Mouse (Mus musculus): ENCODE data around the gene Gm17509.

DNA sequence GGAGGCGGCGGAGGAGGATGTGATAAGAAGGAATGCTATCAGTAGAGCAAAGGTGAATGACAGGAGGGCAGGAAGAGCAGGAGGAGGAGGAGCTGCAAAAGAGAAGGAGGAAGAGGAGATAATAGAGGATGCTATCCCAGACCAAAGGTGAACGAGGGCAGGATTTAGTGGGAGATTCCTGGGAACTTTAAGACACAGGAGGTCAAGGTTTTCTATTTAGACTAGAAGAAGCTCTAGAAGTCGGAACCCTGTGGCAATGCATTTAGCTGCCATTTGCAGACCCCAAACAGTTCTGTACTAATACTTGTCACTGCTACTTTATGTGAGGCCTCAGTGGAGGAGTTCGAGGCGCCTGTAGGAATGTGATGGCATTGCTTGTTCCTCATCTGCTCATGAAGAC, 12.6 kb downstream of the Gm17509 start, which contains the start of gene Emb:
- TF ChIP-seq GATA1 (IDR thresholded peaks at IDR 0.05; ENCODE audit: low read length): no peak
- no peak for TF ChIP-seq TAL1 (IDR thresholded peaks at IDR 0.05; ENCODE audit: low read length)
